Mouse (Mus musculus) bone marrow, adult 2 months (tissue): Measurements from ENCODE around the gene Olfr397.

Experiments used
- CTCF ChIP-seq: fragments of 200-500 bp; IDR thresholded peaks from 2 replicates; pipeline ENCODE4 v1.5.1; 2011; ENCODE audit warnings: low read length, control low read depth; ENCODE audit not compliant: control insufficient read depth, insufficient read depth
- POLR2A ChIP-seq: fragments of 200-500 bp; IDR thresholded peaks from 2 replicates; pipeline ENCODE4 v1.6.1; 2011; ENCODE audit warnings: low read depth, mild to moderate bottlenecking, control low read depth, low read length, borderline replicate concordance; ENCODE audit not compliant: control insufficient read depth

GRCm38 (mm10) chr11:73936377-73936776 is 24.2 kb upstream of the Olfr397 start, which contains the start of gene Olfr23:
- TF ChIP-seq CTCF: no peak
- no peak for TF ChIP-seq POLR2A
